Mouse (Mus musculus) liver, postnatal 0 days (tissue): ENCODE data around the gene Dclk1.

Experiments used
- CTCF ChIP-seq: sonication (generic); IDR thresholded peaks from 2 replicates; pipeline ENCODE4 v1.5.1; 2016; ENCODE audit warnings: antibody characterized with exemption, low read depth
- EP300 ChIP-seq: IDR thresholded peaks from 2 replicates; pipeline ENCODE4 v1.6.1; 2016; ENCODE audit warnings: antibody characterized with exemption, low read depth, mild to moderate bottlenecking

DNA sequence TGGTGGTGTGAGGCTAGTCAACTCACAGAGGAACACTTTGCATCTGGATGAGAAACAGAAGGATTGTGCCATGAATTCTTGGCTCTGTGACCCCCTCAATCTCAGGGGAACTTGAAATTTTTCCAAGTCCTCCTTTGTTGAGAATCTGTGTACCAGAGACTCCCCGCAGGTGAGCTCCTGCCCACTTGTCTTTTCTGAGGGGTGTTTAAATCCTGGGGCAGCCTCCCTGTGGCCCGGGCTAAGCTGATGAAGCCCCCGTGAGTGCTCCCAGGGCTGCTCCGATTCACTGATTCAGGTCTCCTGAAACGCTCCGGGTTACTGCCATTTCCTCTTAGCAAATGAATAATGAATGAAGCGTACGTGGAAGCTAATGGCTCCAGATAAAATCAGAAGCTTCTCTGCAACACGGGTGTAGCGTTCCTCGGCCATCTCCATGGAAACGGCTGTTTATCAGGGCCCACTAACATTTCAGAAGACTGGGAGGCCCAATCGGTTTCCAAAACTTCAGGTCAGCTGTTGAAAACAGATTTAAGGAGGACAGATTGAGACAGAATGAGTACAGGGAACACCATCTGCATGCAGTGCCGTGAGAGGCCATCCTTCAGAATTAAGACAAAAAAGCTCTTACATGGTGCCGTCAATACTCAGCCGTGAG, 105.3 kb downstream of the Dclk1 start:
- no peak for TF ChIP-seq CTCF
- no peak for TF ChIP-seq EP300
